Mouse (Mus musculus) bone marrow, adult 2 months (tissue): ENCODE results near the gene Hnrnpll. TPM values are rescaled to one million over a fixed set of nuclear protein-coding genes. Genes with fewer than 3 reads are reported as not detected.
A peak's percentile ranks its signal among the peaks of the same experiment; 100 is the strongest.
"Not testable (repeated sequence)": the region's sequence is repeated elsewhere in the genome, so short reads cannot be mapped to it uniquely, and the experiment has no call there.

Experiments used
- H3K27ac ChIP-seq: fragments of 200-500 bp; 2 replicates; pipeline ENCODE4 v1.5.1; 2012; ENCODE audit warnings: low read depth, mild to moderate bottlenecking, control low read depth, inconsistent platforms, low read length; ENCODE audit not compliant: control insufficient read depth, poor library complexity, insufficient read depth
- H3K4me1 ChIP-seq: fragments of 200-500 bp; 2 replicates; pipeline ENCODE4 v1.6.1; 2011; ENCODE audit warnings: low read length; ENCODE audit not compliant: control insufficient read depth, insufficient read depth
- H3K4me3 ChIP-seq: fragments of 200-500 bp; replicated peaks from 2 replicates; pipeline ENCODE3; 2011; ENCODE audit warnings: mild to moderate bottlenecking, low read depth, low read length, control low read depth; ENCODE audit not compliant: control insufficient read depth
- CTCF ChIP-seq: fragments of 200-500 bp; IDR thresholded peaks from 2 replicates; pipeline ENCODE4 v1.5.1; 2011; ENCODE audit warnings: low read length, control low read depth; ENCODE audit not compliant: control insufficient read depth, insufficient read depth
- POLR2A ChIP-seq: fragments of 200-500 bp; IDR thresholded peaks from 2 replicates; pipeline ENCODE4 v1.6.1; 2011; ENCODE audit warnings: low read depth, mild to moderate bottlenecking, control low read depth, low read length, borderline replicate concordance; ENCODE audit not compliant: control insufficient read depth
- WGBS: fragments of 180-500 bp; shearing (Covaris S2); methylation state at CpG from one replicate; pipeline ENCODE4 v1.1.7; 2018; 5-methylcytosine and 5-hydroxymethylcytosine counted together
- polyA plus RNA-seq: library from polyadenylated mRNA; stranded (reverse); fragments of >200 nt; gene quantifications from 2 replicates; pipeline ENCODE4 v1.2.4, GENCODE M21; 2011; ENCODE audit warnings: low replicate concordance; ENCODE audit not compliant: missing spikeins, insufficient read depth, insufficient read length

Gene Hnrnpll
- polyA plus RNA-seq, 1 experiment: 21.8 TPM

- no peaks in the 10 kb centered on the region; the same call in 1 of the 2 replicates for H3K4me1 ChIP-seq
- TF ChIP-seq CTCF (peak; percentile 44), POLR2A (no peak)
- H3K4me3 ChIP-seq: no peak overlapping the region
- H3K27ac ChIP-seq: no peak overlapping the region
- WGBS: 25% methylated on average over 22 of the region's 22 CpGs
Measured at GRCm38 (mm10) chr17:80018976-80019541, 43.1 kb downstream of the Hnrnpll start.

DNA sequence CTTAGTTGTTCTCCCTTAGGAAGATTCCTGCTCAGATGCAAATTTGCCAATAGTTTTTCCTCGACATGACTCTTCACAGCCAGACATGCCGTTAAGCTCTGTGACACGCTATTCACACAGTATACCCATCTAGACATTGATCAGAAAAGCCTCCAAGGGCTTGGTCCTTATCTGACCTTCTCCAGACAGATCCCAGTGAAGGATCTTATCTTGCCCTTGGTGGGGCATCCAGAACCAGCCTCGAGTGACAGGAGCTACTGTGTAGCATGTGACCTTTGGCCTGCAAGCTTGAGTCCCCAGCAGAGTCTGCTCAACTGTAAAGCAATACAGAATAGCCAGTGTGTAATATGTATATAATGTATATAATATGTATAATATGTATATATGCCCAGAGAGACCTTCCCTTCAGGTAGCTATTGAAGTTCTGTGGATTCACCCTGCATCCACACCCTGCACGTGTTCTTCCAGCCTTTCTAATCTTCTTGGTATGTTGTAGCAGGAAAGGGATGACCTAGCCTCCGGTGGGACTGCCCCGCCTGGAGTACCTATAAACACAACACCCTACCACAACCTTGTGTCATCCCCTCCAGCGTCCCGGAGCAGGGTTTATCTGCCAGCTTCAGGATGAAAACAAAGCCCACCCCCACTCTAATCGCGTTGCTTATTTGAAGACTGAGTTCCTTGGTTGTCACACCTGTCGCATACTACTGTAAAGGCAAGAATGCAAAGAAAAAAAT lies 43.7 kb downstream of the Hnrnpll start:
- TF ChIP-seq CTCF (no peak), POLR2A (no peak)
- 66% methylated on average over 12 of the region's 12 CpGs for WGBS

GRCm38 (mm10) chr17:80017389-80017788 lies 44.7 kb downstream of the Hnrnpll start:
- Histone ChIP-seq H3K4me3 (no peak overlapping the region), H3K4me1 (no peaks in the 10 kb centered on the region; the same call in 1 of the 2 replicates), H3K27ac (no peak overlapping the region)
- peak; percentile 64 for TF ChIP-seq CTCF
- TF ChIP-seq POLR2A: no peak
- WGBS: 49% methylated on average over 12 of the region's 12 CpGs

More for the DNA sequence above, 43.7 kb downstream of the Hnrnpll start:
- Histone ChIP-seq H3K4me1 (no peaks in the 10 kb centered on the region; the same call in 1 of the 2 replicates), H3K4me3 (no peak overlapping the region), H3K27ac (no peak overlapping the region)

DNA sequence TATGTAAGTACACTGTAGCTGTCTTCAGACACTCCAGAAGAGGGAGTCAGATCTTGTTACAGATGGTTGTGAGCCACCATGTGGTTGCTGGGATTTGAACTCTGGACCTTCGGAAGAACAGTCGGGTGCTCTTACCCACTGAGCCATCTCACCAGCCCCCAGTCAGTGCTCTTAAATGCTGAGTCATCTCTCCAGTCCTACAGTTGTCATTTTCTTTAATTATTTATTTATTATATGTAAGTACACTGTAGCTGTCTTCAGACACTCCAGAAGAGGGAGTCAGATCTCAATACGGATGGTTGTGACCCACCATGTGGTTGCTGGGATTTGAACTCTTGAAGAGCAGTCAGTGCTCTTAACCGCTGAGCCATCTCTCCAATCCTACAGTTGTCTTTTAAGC lies 45.7 kb downstream of the Hnrnpll start:
- WGBS: 61% methylated on average over 4 of the region's 4 CpGs
- not testable (repeated sequence) for H3K4me3 ChIP-seq, H3K27ac ChIP-seq, H3K4me1 ChIP-seq

GRCm38 (mm10) chr17:80014361-80014809 lies 47.7 kb downstream of the Hnrnpll start:
- Histone ChIP-seq H3K4me3 (no peak overlapping the region), H3K4me1 (no peaks in the 10 kb centered on the region; the same call in 1 of the 2 replicates), H3K27ac (no peak overlapping the region)
- WGBS: 47% methylated on average over 8 of the region's 8 CpGs
- TF ChIP-seq POLR2A (no peak), CTCF (no peak)

DNA sequence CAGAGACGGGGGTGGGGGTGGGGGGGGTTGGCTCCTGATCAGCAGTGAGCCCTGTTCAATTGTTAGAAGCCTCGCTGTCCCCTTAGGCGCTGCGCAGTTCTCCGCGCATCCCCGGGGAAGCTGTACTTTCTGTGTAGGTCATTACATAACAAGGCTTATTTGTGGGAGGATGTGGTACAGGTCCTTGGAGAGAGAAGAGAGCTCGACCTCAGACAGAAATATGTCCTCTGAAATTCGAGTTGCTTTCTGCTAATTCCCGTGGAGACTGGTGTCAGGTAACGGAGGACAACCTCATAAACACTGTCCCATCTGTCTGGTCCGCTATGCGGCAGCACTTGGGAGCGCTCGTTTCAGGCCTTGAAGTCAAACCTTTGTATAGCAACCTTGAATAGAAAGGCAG lies 52.2 kb downstream of the Hnrnpll start:
- no peak overlapping the region for H3K4me3 ChIP-seq
- H3K4me1 ChIP-seq: no peaks in the 10 kb centered on the region
- TF ChIP-seq CTCF: no peak
- no peak for TF ChIP-seq POLR2A
- WGBS: 46% methylated on average over 15 of the region's 15 CpGs
- H3K27ac ChIP-seq: no peak overlapping the region

DNA sequence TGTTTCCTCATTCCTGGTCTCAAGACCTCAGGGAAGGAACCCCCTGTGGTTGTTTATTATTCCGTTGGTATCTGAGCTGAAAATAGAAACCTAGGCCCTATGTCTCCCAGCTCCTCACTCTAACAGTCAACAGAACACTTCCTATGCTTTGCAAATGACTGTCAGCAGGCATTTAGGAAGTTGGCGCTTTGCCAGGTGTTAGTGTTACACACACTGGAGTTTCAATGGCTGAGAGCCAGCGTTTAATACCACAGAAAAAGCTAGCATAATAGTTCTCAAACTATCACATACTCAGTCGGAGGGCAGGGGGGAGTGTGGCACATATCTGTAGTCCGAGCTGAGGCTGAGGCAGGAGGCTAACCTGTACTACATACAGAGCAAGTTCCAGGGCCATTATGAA lies 53.3 kb downstream of the Hnrnpll start:
- TF ChIP-seq POLR2A: no peak
- TF ChIP-seq CTCF: no peak
- H3K27ac ChIP-seq: no peak overlapping the region

GRCm38 (mm10) chr17:80004345-80005239 lies 57.5 kb downstream of the Hnrnpll start:
- H3K27ac ChIP-seq: no peak overlapping the region
- no peaks in the 10 kb centered on the region; the same call in 1 of the 2 replicates for H3K4me1 ChIP-seq
- no peak for TF ChIP-seq POLR2A
- TF ChIP-seq CTCF: peak; percentile 73
- H3K4me3 ChIP-seq: no peak overlapping the region
- WGBS: 20% methylated on average over 17 of the region's 17 CpGs

More for the DNA sequence above, 53.3 kb downstream of the Hnrnpll start:
- 9% methylated on average over 5 of the region's 5 CpGs for WGBS
- Histone ChIP-seq H3K4me1 (no peaks in the 10 kb centered on the region; the same call in 1 of the 2 replicates), H3K4me3 (no peak overlapping the region)

DNA sequence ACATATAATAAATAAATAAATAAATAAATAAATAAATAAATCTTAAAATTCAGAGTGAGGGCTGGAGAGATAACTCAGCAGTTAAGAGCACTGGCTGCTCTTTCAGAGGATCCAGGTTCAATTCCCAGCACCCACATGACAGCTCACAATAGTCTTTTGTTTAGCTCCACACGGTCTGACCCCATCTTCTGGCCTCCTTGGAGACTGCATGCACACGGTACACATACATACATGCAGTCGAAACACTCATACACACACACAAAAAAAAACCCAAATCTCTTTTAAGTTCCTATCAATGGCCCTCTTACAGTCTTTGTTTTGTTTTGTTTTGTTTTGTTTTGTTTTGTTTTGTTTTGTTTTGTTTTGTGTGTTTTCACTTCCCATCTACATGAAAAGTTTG lies 58.3 kb downstream of the Hnrnpll start:
- H3K4me1 ChIP-seq, H3K4me3 ChIP-seq, H3K27ac ChIP-seq: not testable (repeated sequence)
- 81% methylated on average over 3 of the region's 3 CpGs for WGBS
